Mouse (Mus musculus) WW6 (cell line): ENCODE results near the gene Tmem186.

Experiments used
- DNase-seq: peaks from one replicate; pipeline ENCODE4 v3.0.0-alpha.2; 2013; ENCODE audit warnings: low read depth, low spot score

Gene Tmem186

GRCm38 (mm10) chr16:8613039-8613438 lies 24.5 kb downstream of the Tmem186 start:
- no peak for DNase-seq

- DNase-seq, result no peak
These were observed 25.1 kb downstream of the Tmem186 start for GRCm38 (mm10) chr16:8612214-8613005.

- DNase-seq, result no peak
These were observed 27.1 kb downstream of the Tmem186 start for GRCm38 (mm10) chr16:8610397-8610796.

GRCm38 (mm10) chr16:8603789-8604188 lies 33.7 kb downstream of the Tmem186 start:
- DNase-seq, result no peak

GRCm38 (mm10) chr16:8597516-8597915 lies 40.0 kb downstream of the Tmem186 start:
- DNase-seq, result no peak

- DNase-seq, result no peak
These were observed 41.2 kb downstream of the Tmem186 start for GRCm38 (mm10) chr16:8596336-8596735.

- DNase-seq, result no peak
These were observed 42.1 kb downstream of the Tmem186 start for GRCm38 (mm10) chr16:8595411-8595810.

- no peak for DNase-seq
These were observed 52.5 kb downstream of the Tmem186 start for GRCm38 (mm10) chr16:8585056-8585455.

GRCm38 (mm10) chr16:8584248-8584647 lies 53.3 kb downstream of the Tmem186 start:
- no peak for DNase-seq
